Mouse (Mus musculus): ENCODE measurements around the gene Pkd1l2.

The Pkd1l2 gene

DNA sequence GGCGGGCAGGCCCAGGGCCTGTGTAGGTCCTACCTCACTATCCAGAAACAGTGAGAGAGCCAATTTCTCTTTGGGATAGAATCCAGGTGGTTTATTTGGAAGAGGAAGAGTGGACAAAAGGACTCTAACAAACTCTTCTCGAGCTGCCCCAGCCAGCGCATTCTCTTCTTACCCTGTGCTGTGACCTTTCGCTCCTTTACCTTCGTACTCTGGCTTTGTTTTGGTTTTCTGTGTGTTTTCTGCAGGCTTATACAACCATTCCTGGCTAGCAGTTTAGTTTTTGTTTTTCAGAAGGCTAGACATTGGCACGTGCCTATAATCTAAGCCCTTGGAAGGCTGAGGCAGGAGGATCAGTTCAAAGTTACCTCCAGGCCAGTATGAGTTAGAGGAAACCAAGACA is 112.7 kb downstream of the Pkd1l2 start:
- no peak for DNase-seq (ENCODE audit: low read depth)

GRCm38 (mm10) chr8:116954415-116954814 is 127.8 kb downstream of the Pkd1l2 start:
- no peak for DNase-seq (ENCODE audit: low read depth)

GRCm38 (mm10) chr8:116952428-116952827 is 129.8 kb downstream of the Pkd1l2 start:
- DNase-seq (ENCODE audit: low read depth), result no peak

GRCm38 (mm10) chr8:116951778-116952177 is 130.5 kb downstream of the Pkd1l2 start:
- no peak for DNase-seq (ENCODE audit: low read depth)

DNA sequence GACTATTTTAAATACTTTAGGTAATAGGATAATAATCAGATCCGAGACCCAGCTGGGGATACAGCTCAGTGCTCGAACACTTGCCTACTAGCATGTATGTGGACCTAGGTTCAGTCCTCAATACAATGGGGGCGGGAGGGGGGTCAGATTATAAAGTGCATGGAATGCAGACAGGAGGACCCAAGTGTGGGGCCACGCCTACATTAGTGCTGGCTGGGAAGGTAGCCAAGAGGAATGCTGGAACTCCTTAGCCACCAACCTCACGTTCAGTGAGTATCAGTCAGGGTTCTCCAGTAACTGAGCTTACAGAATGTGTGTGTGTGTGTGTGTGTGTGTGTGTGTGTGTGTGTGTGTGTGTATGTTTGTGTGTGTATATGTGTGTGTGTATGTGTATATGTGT is 130.9 kb downstream of the Pkd1l2 start:
- no peak for DNase-seq (ENCODE audit: low read depth)

DNA sequence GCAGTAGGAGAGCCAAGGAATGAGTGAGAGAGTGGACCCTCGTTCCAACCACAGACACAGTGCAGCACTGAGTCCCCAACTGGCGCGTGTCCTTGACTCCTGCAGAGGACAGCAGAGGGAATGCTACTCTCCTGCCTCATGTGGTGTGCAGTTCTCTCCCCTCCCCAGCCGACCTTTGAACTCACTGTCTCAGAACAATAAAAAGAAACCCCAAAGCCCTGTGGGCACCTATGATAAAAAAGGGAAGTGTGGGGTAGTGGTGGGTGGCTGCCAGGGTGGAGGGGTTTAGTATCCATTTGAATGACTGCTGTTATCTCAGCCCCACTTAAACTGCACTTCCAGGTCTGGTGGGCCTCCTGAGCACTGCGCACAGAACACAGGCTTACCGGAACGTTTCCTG is 134.7 kb downstream of the Pkd1l2 start:
- DNase-seq (ENCODE audit: low read depth), result no peak

- DNase-seq (ENCODE audit: low read depth), result no peak
These were observed 135.4 kb downstream of the Pkd1l2 start for GRCm38 (mm10) chr8:116946851-116947250.

GRCm38 (mm10) chr8:116946268-116946838 is 135.9 kb downstream of the Pkd1l2 start:
- DNase-seq (ENCODE audit: low read depth), result no peak
